Mouse (Mus musculus): ENCODE measurements around the gene A830018L16Rik. TPM values are rescaled to one million over a fixed set of nuclear protein-coding genes. Genes with fewer than 3 reads are reported as not detected.
"Not testable (repeated sequence)": the region's sequence is repeated elsewhere in the genome, so short reads cannot be mapped to it uniquely, and the experiment has no call there.

The A830018L16Rik gene
- polyA plus RNA-seq, 1 experiment = 4.6 TPM

- Histone ChIP-seq H3K27me3 (ENCODE audit: control insufficient read depth, insufficient read depth, low read length, poor library complexity, severe bottlenecking) (no peaks in the 10 kb centered on the region), H3K4me1 (ENCODE audit: control insufficient read depth, insufficient read depth, low read length) (no peaks in the 10 kb centered on the region), H3K9me3 (replicated peaks; ENCODE audit: control insufficient read depth, insufficient read depth, low read length, poor library complexity, severe bottlenecking) (no peaks in the 10 kb centered on the region), H3K4me3 (ENCODE audit: low read depth, low read length) (no peak overlapping the region), H3K36me3 (ENCODE audit: control insufficient read depth, insufficient read depth, low read length, poor library complexity, severe bottlenecking) (no peaks in the 10 kb centered on the region), H3K27ac (ENCODE audit: insufficient read depth, low read length) (no peak overlapping the region), H3K9ac (ENCODE audit: low read depth, poor library complexity, severe bottlenecking) (no peak overlapping the region)
- TF ChIP-seq CTCF (IDR thresholded peaks at IDR 0.05; ENCODE audit: low read depth, low read length) (no peak), EP300 (IDR thresholded peaks at IDR 0.05; ENCODE audit: insufficient read depth, low read depth, low read length) (no peak), POLR2A (IDR thresholded peaks at IDR 0.05; ENCODE audit: insufficient read depth, low read length) (no peak)
These were observed 596.7 kb downstream of the A830018L16Rik start for GRCm38 (mm10) chr1:12010607-12011006.

- H3K36me3 ChIP-seq (ENCODE audit: control insufficient read depth, insufficient read depth, low read length, poor library complexity, severe bottlenecking); H3K27me3 ChIP-seq (ENCODE audit: control insufficient read depth, insufficient read depth, low read length, poor library complexity, severe bottlenecking); H3K9ac ChIP-seq (ENCODE audit: low read depth, poor library complexity, severe bottlenecking); H3K4me1 ChIP-seq (ENCODE audit: control insufficient read depth, insufficient read depth, low read length); H3K27ac ChIP-seq (ENCODE audit: insufficient read depth, low read length); H3K4me3 ChIP-seq (ENCODE audit: low read depth, low read length): not testable (repeated sequence)
- H3K9me3 ChIP-seq (replicated peaks; ENCODE audit: control insufficient read depth, insufficient read depth, low read length, poor library complexity, severe bottlenecking) = peaks cover 13% of the 10 kb centered on the region
These were observed 606.7 kb downstream of the A830018L16Rik start for GRCm38 (mm10) chr1:12020646-12021045.

Measured in ES-Bruce4 (cell line).